Mouse (Mus musculus) heart, embryonic 14.5 days (tissue): ENCODE results near the gene Mrpl1. TPM values are rescaled to one million over a fixed set of nuclear protein-coding genes. Genes with fewer than 3 reads are reported as not detected.

Experiments used
- ATAC-seq: fragments of 200-750 bp; cut with Nextera tagmentation; 2 replicates; pipeline ENCODE4 v1.8.0; 2017; ENCODE audit warnings: low read depth, moderate TSS enrichment; ENCODE audit not compliant: insufficient number of reproducible peaks, insufficient read depth, low FRiP score
- H3K27ac ChIP-seq, 2 experiments: fragments of 200-500 bp in 1 of 2; fragments of 300-500 bp in 1 of 2; sonication (generic) in 1 of 2; replicated peaks in 1 of 2; 2 replicates each; pipeline ENCODE4 v1.5.1; 2012 to 2014; ENCODE audit warnings: low read depth in 2 of 2, low read length in 2 of 2, control low read depth in 1 of 2, mild to moderate bottlenecking in 1 of 2, mixed read lengths in 1 of 2; ENCODE audit not compliant: control insufficient read depth in 1 of 2, insufficient read depth in 1 of 2
- H3K27me3 ChIP-seq: fragments of 300-500 bp; sonication (generic); 2 replicates; pipeline ENCODE4 v1.6.1; 2014; ENCODE audit warnings: mild to moderate bottlenecking, low read length, control low read depth; ENCODE audit not compliant: control insufficient read depth, insufficient read depth
- H3K36me3 ChIP-seq: fragments of 300-500 bp; sonication (generic); 2 replicates; pipeline ENCODE4 v1.6.1; 2014; ENCODE audit warnings: mild to moderate bottlenecking, control low read depth, low read length, mixed read lengths; ENCODE audit not compliant: control insufficient read depth, insufficient read depth
- H3K4me1 ChIP-seq, 2 experiments: fragments of 200-500 bp in 1 of 2; fragments of 300-500 bp in 1 of 2; sonication (generic) in 1 of 2; 2 replicates each; pipeline ENCODE4 v1.6.1; 2012 to 2014; ENCODE audit warnings: low read length in 2 of 2, control low read depth in 1 of 2, mixed read lengths in 1 of 2; ENCODE audit not compliant: control insufficient read depth in 2 of 2, insufficient read depth in 2 of 2
- H3K4me2 ChIP-seq: fragments of 300-500 bp; sonication (generic); 2 replicates; pipeline ENCODE4 v1.6.1; 2014; ENCODE audit warnings: mild to moderate bottlenecking, low read length
- H3K4me3 ChIP-seq, 2 experiments: fragments of 200-500 bp in 1 of 2; fragments of 300-500 bp in 1 of 2; sonication (generic) in 1 of 2; 2 replicates each; pipeline ENCODE4 v1.5.1; 2012 to 2014; ENCODE audit warnings: low read length in 2 of 2, mild to moderate bottlenecking in 2 of 2, control low read depth in 1 of 2, low read depth in 1 of 2, moderate library complexity in 1 of 2; ENCODE audit not compliant: control insufficient read depth in 1 of 2, insufficient read depth in 1 of 2
- H3K9ac ChIP-seq: fragments of 300-500 bp; sonication (generic); 2 replicates; pipeline ENCODE4 v1.6.1; 2014; ENCODE audit warnings: mild to moderate bottlenecking, low read length
- H3K9me3 ChIP-seq: fragments of 300-500 bp; sonication (generic); 2 replicates; pipeline ENCODE4 v1.6.1; 2016; ENCODE audit warnings: low read length, control low read depth; ENCODE audit not compliant: control insufficient read depth
- WGBS: fragments of 180-500 bp; shearing (Covaris S2); extraction: QIAGEN DNeasy Blood & Tissue Kit; methylation state at CpG from one replicate; pipeline ENCODE4 v1.1.7; 2014; 5-methylcytosine and 5-hydroxymethylcytosine counted together
- polyA plus RNA-seq: library from polyadenylated mRNA; unstranded; fragments of >200 nt; fragmentation: Nextera tagmentation; extraction: Ambion mirVana; gene quantifications from 2 replicates; pipeline ENCODE4 v1.2.1, GENCODE M21; 2014

Mrpl1 gene
- polyA plus RNA-seq, 1 experiment from 2014 or later = 22.6 TPM

- H3K4me2 ChIP-seq = peak within 1 kb of the TSS; percentile 80
- WGBS = 26% methylated on average over 5 of the region's 5 CpGs
- peak within 1 kb of the TSS; percentile 97 for H3K4me3 ChIP-seq
- H3K4me1 ChIP-seq = peaks cover 0 to 13% of the 10 kb centered on the region in 2 experiments; a peak in 2 of 4 replicates
- peak within 1 kb of the TSS; percentile 99 for H3K27ac ChIP-seq
- H3K9me3 ChIP-seq = peaks cover 5% of the 10 kb centered on the region
- no peak for ATAC-seq
- peak within 1 kb of the TSS; percentile 99 for H3K9ac ChIP-seq
- no peaks in the 10 kb centered on the region for H3K36me3 ChIP-seq
- no peaks in the 10 kb centered on the region for H3K27me3 ChIP-seq
These were observed 45.3 kb upstream of the Mrpl1 start, which contains the start of gene Cnot6l for GRCm38 (mm10) chr5:96164021-96164411. Gene Cnot6l, minus strand, starts transcription at chr5:96164171.

- Histone ChIP-seq H3K4me2 (no peak overlapping the region), H3K27ac (no peak overlapping the region), H3K27me3 (no peaks in the 10 kb centered on the region), H3K4me3 (no peak overlapping the region), H3K36me3 (no peaks in the 10 kb centered on the region), H3K9me3 (peaks cover 5% of the 10 kb centered on the region), H3K9ac (no peak overlapping the region), H3K4me1 (0 out of 4 replicates have a peak, but pooled peaks cover 0 to 4% of the 10 kb centered on the region in 2 experiments)
- 90% methylated on average over 2 of the region's 2 CpGs for WGBS
- no peak for ATAC-seq
These were observed 42.5 kb upstream of the Mrpl1 start for GRCm38 (mm10) chr5:96166761-96167160.

DNA sequence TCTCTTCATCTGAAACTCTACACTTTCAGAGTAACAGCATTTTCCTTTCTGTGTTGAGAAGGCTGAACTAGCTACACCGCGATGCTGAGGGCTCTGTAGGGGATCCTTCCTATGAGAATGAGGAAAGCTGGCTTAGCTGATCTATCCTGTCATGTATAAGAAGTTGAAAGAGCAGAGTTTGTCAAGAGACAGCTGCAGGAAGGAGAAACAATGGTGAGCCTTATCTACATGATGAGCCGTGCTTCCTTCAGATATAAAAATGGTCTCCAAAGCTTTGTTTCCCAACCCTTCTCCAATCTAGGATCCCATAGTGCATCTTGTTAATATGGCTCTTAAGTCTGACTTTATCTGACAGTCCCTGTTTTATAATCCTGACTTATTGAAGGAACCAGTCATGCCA lies 38.9 kb upstream of the Mrpl1 start:
- no peaks in the 10 kb centered on the region for H3K36me3 ChIP-seq
- no peak overlapping the region for H3K9ac ChIP-seq
- no peaks in the 10 kb centered on the region for H3K27me3 ChIP-seq
- no peak overlapping the region for H3K4me3 ChIP-seq
- H3K4me2 ChIP-seq = no peak overlapping the region
- no peaks in the 10 kb centered on the region for H3K4me1 ChIP-seq
- no peak for ATAC-seq
- no peak overlapping the region for H3K27ac ChIP-seq
- 63% methylated on average over 3 of the region's 3 CpGs for WGBS
- H3K9me3 ChIP-seq = peaks cover 5% of the 10 kb centered on the region

DNA sequence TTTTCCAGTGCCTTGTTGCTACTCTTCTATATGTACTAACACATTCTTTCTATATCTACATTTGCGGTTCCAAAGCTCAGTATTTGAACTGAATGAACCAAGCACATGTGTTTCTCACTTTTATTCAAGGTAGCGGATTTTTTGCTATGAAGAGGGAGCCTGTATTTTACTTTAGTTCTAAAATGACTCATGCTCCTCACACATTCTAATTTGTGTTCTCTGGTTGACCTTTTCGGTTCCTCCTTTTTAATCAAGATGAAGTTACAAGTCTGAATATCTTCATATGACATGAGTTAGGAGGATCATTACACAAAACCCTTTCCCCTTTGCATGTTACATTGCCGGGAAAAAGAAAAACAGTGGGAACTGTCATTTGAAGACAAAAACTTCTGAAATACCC lies 37.5 kb upstream of the Mrpl1 start:
- Histone ChIP-seq H3K27me3 (no peaks in the 10 kb centered on the region), H3K4me1 (no peaks in the 10 kb centered on the region), H3K9ac (no peak overlapping the region), H3K36me3 (no peaks in the 10 kb centered on the region), H3K9me3 (peaks cover 2% of the 10 kb centered on the region), H3K4me2 (no peak overlapping the region), H3K4me3 (no peak overlapping the region), H3K27ac (no peak overlapping the region)
- WGBS = 86% methylated on average over 4 of the region's 4 CpGs
- no peak for ATAC-seq

GRCm38 (mm10) chr5:96176121-96176520 lies 33.2 kb upstream of the Mrpl1 start:
- H3K27ac ChIP-seq = no peak overlapping the region
- H3K9ac ChIP-seq = no peak overlapping the region
- 72% methylated on average over 9 of the region's 9 CpGs for WGBS
- no peaks in the 10 kb centered on the region for H3K4me1 ChIP-seq
- no peak overlapping the region for H3K4me2 ChIP-seq
- no peaks in the 10 kb centered on the region for H3K27me3 ChIP-seq
- H3K36me3 ChIP-seq = no peaks in the 10 kb centered on the region
- no peak for ATAC-seq
- H3K4me3 ChIP-seq = no peak overlapping the region
- no peaks in the 10 kb centered on the region for H3K9me3 ChIP-seq

DNA sequence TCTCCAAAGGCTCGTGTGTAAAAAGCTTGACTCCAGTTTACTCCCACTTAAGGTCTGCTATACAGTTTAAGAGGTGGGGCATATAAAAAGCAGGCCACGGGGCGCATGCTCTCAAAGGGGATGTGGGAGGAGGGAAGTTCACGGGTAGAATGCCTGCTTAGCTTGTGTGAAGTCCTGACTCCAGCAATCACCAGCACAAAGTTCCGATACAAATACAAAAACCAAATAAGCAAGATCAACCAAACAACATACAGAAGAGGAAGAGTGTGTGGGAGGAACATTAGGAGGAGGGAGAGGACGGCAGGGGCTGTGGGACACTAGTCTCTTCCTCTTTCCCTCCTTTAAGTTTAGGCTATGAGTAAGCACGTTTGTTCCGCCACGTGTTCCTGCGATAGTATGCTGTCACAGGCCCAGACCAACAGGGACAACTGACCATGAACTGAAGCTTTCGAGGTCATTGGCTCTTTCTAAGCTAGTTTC lies 32.4 kb upstream of the Mrpl1 start:
- ATAC-seq = no peak
- H3K9ac ChIP-seq = no peak overlapping the region
- 63% methylated on average over 11 of the region's 11 CpGs for WGBS
- H3K27me3 ChIP-seq = no peaks in the 10 kb centered on the region
- no peak overlapping the region for H3K4me3 ChIP-seq
- H3K27ac ChIP-seq = no peak overlapping the region
- H3K36me3 ChIP-seq = no peaks in the 10 kb centered on the region
- no peaks in the 10 kb centered on the region for H3K9me3 ChIP-seq
- H3K4me2 ChIP-seq = no peak overlapping the region
- H3K4me1 ChIP-seq = no peaks in the 10 kb centered on the region

DNA sequence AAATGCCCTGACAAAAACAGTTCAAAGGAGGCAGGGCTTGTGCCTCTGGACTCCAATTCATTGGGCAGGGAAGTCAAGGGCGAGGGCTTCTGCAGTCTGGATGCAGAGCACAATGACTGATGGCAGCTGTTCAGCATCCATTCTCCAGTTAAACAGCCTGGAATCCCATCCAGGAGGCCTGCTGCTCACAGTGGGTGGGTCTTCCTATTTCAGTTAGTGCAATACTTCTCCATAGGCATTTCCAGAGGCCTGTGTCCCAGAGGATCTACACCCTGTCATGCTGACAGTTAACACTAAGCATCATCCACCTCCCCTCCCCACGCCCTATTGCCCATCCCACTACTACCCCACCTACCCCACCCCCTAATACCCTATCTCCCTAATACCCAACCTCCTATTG lies 26.1 kb upstream of the Mrpl1 start:
- H3K27me3 ChIP-seq = no peaks in the 10 kb centered on the region
- no peaks in the 10 kb centered on the region for H3K9me3 ChIP-seq
- no peak overlapping the region for H3K4me3 ChIP-seq
- H3K27ac ChIP-seq = no peak overlapping the region
- peaks cover 0 to 7% of the 10 kb centered on the region in 2 experiments; a peak in 1 of 4 replicates for H3K4me1 ChIP-seq
- no peak overlapping the region for H3K4me2 ChIP-seq
- no peaks in the 10 kb centered on the region for H3K36me3 ChIP-seq
- no peak overlapping the region for H3K9ac ChIP-seq
- WGBS = 78% methylated on average over 2 of the region's 2 CpGs
- no peak for ATAC-seq

DNA sequence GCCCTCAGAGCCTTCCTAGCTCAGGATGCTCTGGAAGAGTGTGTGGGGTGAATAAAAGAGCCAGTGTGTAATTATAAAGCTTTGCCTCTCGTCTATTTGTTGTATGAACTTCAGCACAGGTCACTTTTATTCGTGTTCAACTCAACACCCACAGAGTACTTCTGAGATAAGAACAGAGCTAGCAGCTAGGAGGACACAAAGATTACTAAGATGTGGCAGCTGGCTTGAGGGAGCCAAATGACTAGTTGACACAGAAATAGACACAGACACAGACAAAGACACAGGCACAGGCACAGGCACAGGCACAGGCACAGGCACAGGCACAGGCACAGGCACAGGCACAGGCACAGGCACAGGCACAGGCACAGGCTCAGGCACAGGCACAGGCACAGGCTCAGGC lies 25.3 kb upstream of the Mrpl1 start:
- no peaks in the 10 kb centered on the region for H3K9me3 ChIP-seq
- H3K4me3 ChIP-seq = no peak overlapping the region
- H3K4me2 ChIP-seq = no peak overlapping the region
- no peaks in the 10 kb centered on the region for H3K36me3 ChIP-seq
- peak; percentile 59; the same call in 1 of the 2 replicates for ATAC-seq
- H3K4me1 ChIP-seq = peaks cover 0 to 7% of the 10 kb centered on the region in 2 experiments; a peak in 1 of 4 replicates
- WGBS = 10% methylated on average over 2 of the region's 2 CpGs
- H3K9ac ChIP-seq = no peak overlapping the region
- H3K27me3 ChIP-seq = no peaks in the 10 kb centered on the region
- no peak overlapping the region for H3K27ac ChIP-seq
